Mouse (Mus musculus) myocyte (in vitro differentiated cells): ENCODE measurements around the gene Olfr1173. TPM values are rescaled to one million over a fixed set of nuclear protein-coding genes. Genes with fewer than 3 reads are reported as not detected.

Source experiments
- H3K27me3 ChIP-seq: one replicate; pipeline ENCODE4 v1.6.1; 2011; ENCODE audit not compliant: control insufficient read depth, insufficient read depth, insufficient read length
- H3K36me3 ChIP-seq: one replicate; pipeline ENCODE4 v1.6.1; 2011; ENCODE audit not compliant: control insufficient read depth, insufficient read depth
- H3K4me2 ChIP-seq: one replicate; pipeline ENCODE4 v1.6.1; 2011; ENCODE audit warnings: low read depth, control low read depth
- H3K4me3 ChIP-seq: one replicate; pipeline ENCODE4 v1.5.1; 2011; ENCODE audit warnings: mild to moderate bottlenecking, control low read depth, moderate library complexity
- H3K79me2 ChIP-seq: one replicate; pipeline ENCODE4 v1.6.1; 2011; ENCODE audit not compliant: control insufficient read depth, insufficient read depth
- H3ac ChIP-seq: one replicate; pipeline ENCODE4 v1.6.1; 2011; ENCODE audit not compliant: control insufficient read depth, insufficient read length
- CEBPB ChIP-seq: IDR thresholded peaks from 2 replicates; pipeline ENCODE4 v1.6.1; 2011; ENCODE audit warnings: mild to moderate bottlenecking, moderate library complexity; ENCODE audit not compliant: poor library complexity, insufficient read depth, severe bottlenecking
- E2F4 ChIP-seq: IDR thresholded peaks from one replicate; pipeline ENCODE4 v1.6.1; 2011; ENCODE audit warnings: mild to moderate bottlenecking, control low read depth, moderate library complexity; ENCODE audit not compliant: insufficient read depth
- MAX ChIP-seq: IDR thresholded peaks from one replicate; pipeline ENCODE4 v1.6.1; 2011; ENCODE audit warnings: low read depth, mild to moderate bottlenecking, control low read depth
- MYOD1 ChIP-seq, 3 experiments: IDR thresholded peaks; one replicate each; pipeline ENCODE4 v1.6.1; 2011; ENCODE audit warnings: control low read depth in 2 of 3, low read depth in 2 of 3, mild to moderate bottlenecking in 2 of 3, moderate library complexity in 1 of 3; ENCODE audit not compliant: insufficient read length in 2 of 3, control insufficient read depth in 1 of 3
- MYOG ChIP-seq, 3 experiments: IDR thresholded peaks; one replicate each; pipeline ENCODE4 v1.6.1; 2011; ENCODE audit warnings: control low read depth in 2 of 3, low read depth in 2 of 3, mild to moderate bottlenecking in 2 of 3; ENCODE audit not compliant: insufficient read length in 2 of 3, control insufficient read depth in 1 of 3, insufficient read depth in 1 of 3
- POLR2A ChIP-seq: IDR thresholded peaks from one replicate; pipeline ENCODE4 v1.6.1; 2011; ENCODE audit warnings: low read depth, mild to moderate bottlenecking, control low read depth, moderate library complexity; ENCODE audit not compliant: insufficient read length
- POLR2AphosphoS2 ChIP-seq: IDR thresholded peaks from one replicate; pipeline ENCODE4 v1.6.1; 2011; ENCODE audit warnings: low read depth, control low read depth; ENCODE audit not compliant: insufficient read length
- REST ChIP-seq: IDR thresholded peaks from one replicate; pipeline ENCODE4 v1.6.1; 2011; ENCODE audit warnings: mild to moderate bottlenecking, control low read depth, moderate library complexity; ENCODE audit not compliant: insufficient read depth, insufficient read length
- SRF ChIP-seq: IDR thresholded peaks from one replicate; pipeline ENCODE4 v1.6.1; 2011; ENCODE audit warnings: low read depth; ENCODE audit not compliant: control insufficient read depth, insufficient read length
- TCF12 ChIP-seq: IDR thresholded peaks from one replicate; pipeline ENCODE4 v1.6.1; 2011; ENCODE audit warnings: mild to moderate bottlenecking, control low read depth; ENCODE audit not compliant: poor library complexity, insufficient read depth, severe bottlenecking
- TCF3 ChIP-seq: IDR thresholded peaks from one replicate; pipeline ENCODE4 v1.6.1; 2011; ENCODE audit warnings: low read depth, control low read depth; ENCODE audit not compliant: insufficient read length
- USF1 ChIP-seq: IDR thresholded peaks from one replicate; pipeline ENCODE4 v1.6.1; 2011; ENCODE audit warnings: low read depth, mild to moderate bottlenecking, control low read depth, moderate library complexity
- polyA plus RNA-seq: library from polyadenylated mRNA; unstranded; fragments of >200 nt; fragmentation: generic; extraction: Trizol; gene quantifications from one replicate; pipeline ENCODE4 v1.2.1, GENCODE M21; 2012; ENCODE audit warnings: missing spikeins

Olfr1173 gene
- not detected for polyA plus RNA-seq

DNA sequence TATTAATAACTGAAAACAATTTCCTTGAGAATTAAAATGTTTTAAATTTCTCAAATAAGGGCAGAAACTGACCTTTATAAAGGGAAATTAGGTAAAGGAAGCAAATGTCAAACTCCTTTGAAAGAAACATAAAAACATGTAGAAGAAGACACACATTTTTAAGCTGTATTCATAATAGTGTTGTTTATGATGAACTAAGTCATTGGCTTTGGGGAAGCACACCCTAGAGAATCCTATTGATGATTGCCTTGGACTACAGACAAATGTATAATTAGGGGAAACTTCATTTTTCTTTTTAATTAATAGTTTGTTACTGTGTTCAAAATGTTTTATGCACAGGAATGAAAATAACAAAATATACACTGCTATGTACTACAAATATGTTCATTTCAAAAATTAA is at the start of gene Olfr1173:
Olfr1173 (minus strand) TSS at position 101 of the 400 bp plus-strand sequence.
- H3K27me3 ChIP-seq, result no peaks in the 10 kb centered on the region
- no peak within 1 kb of the TSS for H3ac ChIP-seq
- no peaks in the 10 kb centered on the region for H3K36me3 ChIP-seq
- no peak for TF ChIP-seq SRF
- no peak for TF ChIP-seq MAX
- no peak for TF ChIP-seq TCF12
- TF ChIP-seq POLR2A, result no peak
- no peak for TF ChIP-seq REST
- TF ChIP-seq USF1, result no peak
- TF ChIP-seq CEBPB, result no peak
- TF ChIP-seq TCF3, result no peak
- no peak for TF ChIP-seq MYOD1 (IDR thresholded peaks at IDR 0.05; ENCODE audit: control insufficient read depth in 1 of 3, insufficient read length in 2 of 3, low read depth in 2 of 3)
- TF ChIP-seq POLR2AphosphoS2, result no peak
- TF ChIP-seq MYOG (IDR thresholded peaks at IDR 0.05; ENCODE audit: control insufficient read depth in 1 of 3, insufficient read depth in 1 of 3, insufficient read length in 2 of 3, low read depth in 2 of 3), result no peak
- no peaks in the 10 kb centered on the region for H3K79me2 ChIP-seq
- H3K4me2 ChIP-seq, result no peak within 1 kb of the TSS
- H3K4me3 ChIP-seq, result no peak within 1 kb of the TSS

DNA sequence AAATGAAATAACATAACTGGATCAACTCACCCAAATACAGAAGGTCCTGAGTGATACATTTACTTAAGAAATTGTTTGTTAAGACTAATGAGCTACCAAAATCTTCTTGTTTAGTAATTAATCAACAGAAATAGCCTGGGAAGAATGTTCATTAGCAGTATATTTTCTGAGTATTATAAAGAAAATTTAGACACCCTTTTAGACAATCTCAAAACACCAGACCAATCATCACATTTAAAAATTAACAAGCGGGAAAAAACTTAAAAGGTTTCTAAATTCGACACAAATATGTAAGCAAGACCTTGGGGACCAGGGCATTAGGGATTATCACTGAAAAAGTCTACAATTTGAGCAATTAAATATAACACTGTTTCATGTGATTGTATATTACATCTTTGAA is 47.4 kb upstream of the Olfr1173 start, which contains the start of gene Olfr1175-ps:
Olfr1175-ps (minus strand) TSS at position 101 of the 400 bp plus-strand sequence.
- no peak for TF ChIP-seq TCF12
- no peak for TF ChIP-seq SRF
- no peak for TF ChIP-seq TCF3
- no peak for TF ChIP-seq POLR2AphosphoS2
- no peak for TF ChIP-seq MYOG (IDR thresholded peaks at IDR 0.05; ENCODE audit: control insufficient read depth in 1 of 3, insufficient read depth in 1 of 3, insufficient read length in 2 of 3, low read depth in 2 of 3)
- no peak for TF ChIP-seq CEBPB
- TF ChIP-seq MAX, result no peak
- no peaks in the 10 kb centered on the region for H3K27me3 ChIP-seq
- H3K4me2 ChIP-seq, result no peak within 1 kb of the TSS
- no peak within 1 kb of the TSS for H3K4me3 ChIP-seq
- no peak within 1 kb of the TSS for H3ac ChIP-seq
- no peaks in the 10 kb centered on the region for H3K36me3 ChIP-seq
- H3K79me2 ChIP-seq, result no peaks in the 10 kb centered on the region

GRCm38 (mm10) chr2:88315035-88315434 is 35.4 kb upstream of the Olfr1173 start, which contains the start of gene Olfr1174-ps:
Olfr1174-ps (minus strand) TSS chr2:88315135.
- Histone ChIP-seq H3K27me3 (no peaks in the 10 kb centered on the region), H3K4me2 (no peak within 1 kb of the TSS), H3K4me3 (no peak within 1 kb of the TSS), H3K36me3 (no peaks in the 10 kb centered on the region), H3ac (no peak within 1 kb of the TSS), H3K79me2 (no peaks in the 10 kb centered on the region)
- TF ChIP-seq CEBPB (no peak), SRF (no peak), REST (no peak), POLR2A (no peak), POLR2AphosphoS2 (no peak), MYOG (IDR thresholded peaks at IDR 0.05; ENCODE audit: control insufficient read depth in 1 of 3, insufficient read depth in 1 of 3, insufficient read length in 2 of 3, low read depth in 2 of 3) (no peak), USF1 (no peak), TCF12 (no peak), MAX (no peak), TCF3 (no peak), E2F4 (no peak), MYOD1 (IDR thresholded peaks at IDR 0.05; ENCODE audit: control insufficient read depth in 1 of 3, insufficient read length in 2 of 3, low read depth in 2 of 3) (no peak)

- no peak within 1 kb of the TSS for H3ac ChIP-seq
- no peak within 1 kb of the TSS for H3K4me3 ChIP-seq
- no peaks in the 10 kb centered on the region for H3K36me3 ChIP-seq
- no peak within 1 kb of the TSS for H3K4me2 ChIP-seq
- no peaks in the 10 kb centered on the region for H3K79me2 ChIP-seq
- no peaks in the 10 kb centered on the region for H3K27me3 ChIP-seq
- no peak for TF ChIP-seq CEBPB
- TF ChIP-seq MAX, result no peak
- TF ChIP-seq POLR2AphosphoS2, result no peak
- TF ChIP-seq USF1, result no peak
- no peak for TF ChIP-seq MYOD1 (IDR thresholded peaks at IDR 0.05; ENCODE audit: control insufficient read depth in 1 of 3, insufficient read length in 2 of 3, low read depth in 2 of 3)
- TF ChIP-seq SRF, result no peak
- no peak for TF ChIP-seq MYOG (IDR thresholded peaks at IDR 0.05; ENCODE audit: control insufficient read depth in 1 of 3, insufficient read depth in 1 of 3, insufficient read length in 2 of 3, low read depth in 2 of 3)
- TF ChIP-seq TCF12, result no peak
- TF ChIP-seq POLR2A, result no peak
- TF ChIP-seq E2F4, result no peak
- TF ChIP-seq REST, result no peak
Measured at GRCm38 (mm10) chr2:88228234-88228633, 51.4 kb downstream of the Olfr1173 start, which contains the start of gene Olfr1170. Olfr1170 (minus strand) TSS chr2:88228334.

Other genes starting within 250 kb of the Olfr1173 start
- not detected for gene Olfr73, start 242.2 kb downstream of the Olfr1173 start, polyA plus RNA-seq
- not detected for gene Olfr1162, start 228.7 kb downstream of the Olfr1173 start, polyA plus RNA-seq
- gene Olfr1163, start 208.0 kb downstream of the Olfr1173 start, polyA plus RNA-seq, result not detected
- gene Olfr1164, start 185.9 kb downstream of the Olfr1173 start, polyA plus RNA-seq, result not detected
- gene Olfr1166, start 151.6 kb downstream of the Olfr1173 start, polyA plus RNA-seq, result not detected
- not detected for gene Olfr1167, start 124.7 kb downstream of the Olfr1173 start, polyA plus RNA-seq
- gene Olfr1168, start 98.0 kb downstream of the Olfr1173 start, polyA plus RNA-seq, result not detected
- gene Olfr1170, start 51.5 kb downstream of the Olfr1173 start, polyA plus RNA-seq, result not detected
- gene Olfr1174-ps, start 35.3 kb upstream of the Olfr1173 start, polyA plus RNA-seq, result not detected
- not detected for gene Olfr1175-ps, start 47.3 kb upstream of the Olfr1173 start, polyA plus RNA-seq
- gene Olfr1176, start 56.8 kb upstream of the Olfr1173 start, polyA plus RNA-seq, result not detected
- gene Olfr1177-ps, start 66.6 kb upstream of the Olfr1173 start, polyA plus RNA-seq, result not detected
- not detected for gene Olfr1178, start 107.2 kb upstream of the Olfr1173 start, polyA plus RNA-seq
- gene Olfr1179, start 126.6 kb upstream of the Olfr1173 start, polyA plus RNA-seq, result not detected
- gene Olfr1180, start 139.3 kb upstream of the Olfr1173 start, polyA plus RNA-seq, result not detected
- gene Olfr1181, start 146.3 kb upstream of the Olfr1173 start, polyA plus RNA-seq, result not detected
- not detected for gene Gm13757, start 169.3 kb upstream of the Olfr1173 start, polyA plus RNA-seq
- not detected for gene Olfr1183, start 175.0 kb upstream of the Olfr1173 start, polyA plus RNA-seq
- not detected for gene Olfr1184, start 203.7 kb upstream of the Olfr1173 start, polyA plus RNA-seq
- not detected for gene Olfr1185-ps1, start 213.4 kb upstream of the Olfr1173 start, polyA plus RNA-seq
- not detected for gene Olfr1186, start 238.7 kb upstream of the Olfr1173 start, polyA plus RNA-seq